Mouse (Mus musculus): ENCODE measurements around the gene Abcc6.

Abcc6 gene

DNA sequence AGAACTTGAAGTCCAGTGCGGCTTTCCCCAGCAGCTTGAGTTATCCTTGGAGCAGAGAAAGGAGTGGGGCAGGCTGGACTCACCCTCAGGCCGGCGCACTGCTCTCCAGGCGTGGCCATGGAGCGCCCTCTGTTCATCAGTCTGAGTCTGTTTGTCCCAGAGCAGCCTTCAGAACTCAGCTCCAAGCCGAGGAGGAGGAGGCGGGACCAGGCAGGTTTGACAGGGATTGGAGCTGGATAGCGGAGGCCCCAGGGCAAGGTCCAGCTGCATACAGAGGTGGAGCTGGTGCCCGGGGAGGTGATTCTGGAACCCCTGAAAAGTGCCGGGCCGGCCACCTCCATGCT lies at the start of gene Abcc6:
Gene Abcc6 (minus strand): TSS at position 158 of the 344 bp plus-strand sequence.
- in situ Hi-C loops (cut with MboI; ENCODE audit: low sequenced_read_pairs): no loop called here

DNA sequence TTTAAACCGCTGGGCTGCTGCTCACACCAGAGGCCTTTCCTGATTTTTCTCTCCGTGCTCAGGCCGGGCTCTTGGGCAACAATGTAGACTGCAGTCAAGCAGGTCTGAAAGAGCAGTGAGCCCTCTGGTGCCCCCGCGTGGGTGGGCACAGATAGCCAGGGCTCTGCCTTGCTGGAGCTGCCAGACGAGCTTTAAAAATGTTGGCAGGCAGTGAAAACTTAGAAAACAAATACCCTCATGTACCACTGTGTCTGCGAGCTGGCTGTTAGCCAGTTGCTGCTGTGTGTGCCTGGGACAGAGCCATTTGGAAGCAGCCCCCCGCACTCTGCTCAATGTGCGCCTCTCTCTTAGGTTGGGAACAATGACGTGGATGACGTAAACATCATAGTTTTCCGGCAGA lies 47.6 kb upstream of the Abcc6 start:
- in situ Hi-C loops (cut with MboI; ENCODE audit: low sequenced_read_pairs): no loop called here

DNA sequence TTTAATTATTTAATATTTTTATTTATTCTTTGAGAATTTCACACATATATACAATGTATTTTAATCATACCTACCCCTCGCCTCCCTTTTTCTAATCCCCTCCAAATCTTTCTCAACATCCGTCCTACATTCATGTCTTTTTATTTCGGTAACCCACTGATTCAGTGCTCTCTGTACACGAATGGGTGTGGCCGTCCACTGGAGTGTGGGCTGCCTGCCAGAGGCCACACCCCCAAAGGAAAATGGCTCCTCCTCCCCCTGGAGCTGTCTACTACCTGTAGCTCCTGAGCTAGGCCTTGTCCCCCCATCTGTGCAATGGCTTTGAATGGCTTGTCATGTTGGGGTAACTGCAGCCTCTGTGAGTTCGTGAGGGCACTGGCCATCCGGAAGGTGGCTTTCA lies 46.7 kb upstream of the Abcc6 start:
- in situ Hi-C loops (cut with MboI; ENCODE audit: low sequenced_read_pairs): no loop called here

- in situ Hi-C loops (cut with MboI; ENCODE audit: low sequenced_read_pairs): no loop called here
Measured at GRCm38 (mm10) chr7:46068831-46069230, 38.7 kb upstream of the Abcc6 start.

- in situ Hi-C loops (cut with MboI; ENCODE audit: low sequenced_read_pairs): no loop called here
Measured at GRCm38 (mm10) chr7:46063296-46063695, 33.2 kb upstream of the Abcc6 start.

- in situ Hi-C loops (cut with MboI; ENCODE audit: low sequenced_read_pairs): no loop called here
Measured at GRCm38 (mm10) chr7:46061614-46062013, 31.5 kb upstream of the Abcc6 start.

DNA sequence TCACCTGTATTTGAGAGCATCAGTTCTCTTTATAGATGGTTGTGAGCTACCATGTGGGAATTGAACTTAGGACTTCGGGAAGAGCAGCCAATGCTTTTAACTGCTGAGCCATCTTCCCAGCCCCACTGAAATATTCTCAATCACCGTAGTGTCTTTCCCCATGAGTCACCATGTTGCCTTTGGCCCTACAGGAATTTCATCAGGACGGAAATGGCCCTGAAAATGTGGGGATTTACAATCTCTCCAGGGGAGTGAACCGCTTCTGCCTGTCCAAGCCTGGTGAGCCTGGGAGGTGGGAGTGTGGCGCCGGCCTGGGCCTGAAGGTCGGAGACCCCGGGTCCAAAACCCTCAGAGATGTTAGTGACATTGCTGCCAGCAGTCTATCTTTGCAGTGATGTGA lies 30.6 kb upstream of the Abcc6 start:
- in situ Hi-C loops (cut with MboI; ENCODE audit: low sequenced_read_pairs): no loop called here

GRCm38 (mm10) chr7:46058882-46059281 lies 28.8 kb upstream of the Abcc6 start:
- in situ Hi-C loops (cut with MboI; ENCODE audit: low sequenced_read_pairs): no loop called here

DNA sequence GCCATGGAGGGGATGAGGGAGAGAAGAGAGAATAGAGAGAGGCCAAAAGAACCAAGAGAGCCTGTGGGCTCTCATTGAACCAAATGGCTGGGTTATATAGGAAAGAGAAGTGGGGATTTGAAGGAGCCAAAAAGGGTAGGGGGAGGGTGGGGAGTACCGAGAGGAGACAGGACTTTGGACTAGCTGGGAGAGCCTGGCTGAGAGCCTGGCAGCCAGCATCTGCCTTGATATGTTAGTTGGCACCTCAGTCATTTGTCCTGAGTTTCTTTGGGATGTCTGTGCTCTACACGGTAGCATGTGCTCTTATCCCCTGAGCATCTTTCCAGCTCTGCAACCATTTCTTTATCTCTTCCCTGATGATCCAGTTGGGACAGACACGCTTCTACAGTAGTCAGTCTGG lies 23.5 kb upstream of the Abcc6 start:
- in situ Hi-C loops (cut with MboI; ENCODE audit: low sequenced_read_pairs): no loop called here

- in situ Hi-C loops (cut with MboI; ENCODE audit: low sequenced_read_pairs): no loop called here
Measured at GRCm38 (mm10) chr7:46052161-46052821, 22.2 kb upstream of the Abcc6 start.

DNA sequence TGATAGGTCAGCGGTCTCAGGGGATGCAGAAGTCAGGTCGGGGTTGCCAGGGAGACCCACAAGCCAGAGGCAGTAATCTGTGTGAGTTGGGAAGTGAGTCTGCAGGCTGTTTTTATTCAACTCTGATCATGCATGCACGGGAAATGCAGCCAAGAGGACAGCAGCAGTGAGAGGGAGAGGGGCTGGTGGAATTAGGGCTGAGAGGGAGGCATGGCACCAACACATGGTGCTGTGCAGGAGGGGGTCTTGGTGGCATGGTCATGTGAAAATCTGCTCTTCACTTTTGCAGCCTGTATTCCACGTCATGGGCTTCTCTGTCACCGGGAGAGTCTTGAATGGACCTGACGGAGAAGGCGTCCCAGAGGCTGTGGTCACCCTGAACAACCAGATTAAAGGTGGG lies 19.9 kb upstream of the Abcc6 start:
- in situ Hi-C loops (cut with MboI; ENCODE audit: low sequenced_read_pairs): no loop called here

GRCm38 (mm10) chr7:46047873-46048562 lies 17.9 kb upstream of the Abcc6 start:
- in situ Hi-C loops (cut with MboI; ENCODE audit: low sequenced_read_pairs): no loop called here

- in situ Hi-C loops (cut with MboI; ENCODE audit: low sequenced_read_pairs): no loop called here
Measured at GRCm38 (mm10) chr7:46045882-46046281, 15.8 kb upstream of the Abcc6 start.

GRCm38 (mm10) chr7:46044106-46044505 lies 14.0 kb upstream of the Abcc6 start:
- in situ Hi-C loops (cut with MboI; ENCODE audit: low sequenced_read_pairs): no loop called here

- in situ Hi-C loops (cut with MboI; ENCODE audit: low sequenced_read_pairs): no loop called here
Measured at GRCm38 (mm10) chr7:46039873-46040272, 9.8 kb upstream of the Abcc6 start.

DNA sequence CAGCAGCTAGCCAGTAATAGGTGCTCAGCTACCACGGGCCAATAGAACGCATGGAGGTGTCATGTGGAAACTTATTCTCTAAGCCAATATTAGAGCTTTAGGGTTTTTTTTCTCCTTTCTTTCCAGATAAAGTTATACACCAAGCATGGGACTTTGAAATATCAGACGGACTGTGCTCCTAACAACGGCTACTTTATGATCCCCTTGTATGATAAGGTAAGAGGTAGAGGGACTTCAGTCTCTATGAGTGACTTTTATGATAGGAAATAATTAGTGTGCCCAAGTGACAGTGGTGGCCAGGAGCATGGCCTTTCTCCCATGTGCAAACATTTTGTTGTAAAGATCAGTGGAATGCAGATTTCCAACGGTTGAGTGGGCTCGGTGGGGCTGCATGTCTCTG lies 7.3 kb upstream of the Abcc6 start:
- in situ Hi-C loops (cut with MboI; ENCODE audit: low sequenced_read_pairs): no loop called here

- in situ Hi-C loops (cut with MboI; ENCODE audit: low sequenced_read_pairs): no loop called here
Measured at GRCm38 (mm10) chr7:46035468-46035867, 5.4 kb upstream of the Abcc6 start.

GRCm38 (mm10) chr7:46034991-46035390 lies 4.9 kb upstream of the Abcc6 start:
- in situ Hi-C loops (cut with MboI; ENCODE audit: low sequenced_read_pairs): no loop called here

DNA sequence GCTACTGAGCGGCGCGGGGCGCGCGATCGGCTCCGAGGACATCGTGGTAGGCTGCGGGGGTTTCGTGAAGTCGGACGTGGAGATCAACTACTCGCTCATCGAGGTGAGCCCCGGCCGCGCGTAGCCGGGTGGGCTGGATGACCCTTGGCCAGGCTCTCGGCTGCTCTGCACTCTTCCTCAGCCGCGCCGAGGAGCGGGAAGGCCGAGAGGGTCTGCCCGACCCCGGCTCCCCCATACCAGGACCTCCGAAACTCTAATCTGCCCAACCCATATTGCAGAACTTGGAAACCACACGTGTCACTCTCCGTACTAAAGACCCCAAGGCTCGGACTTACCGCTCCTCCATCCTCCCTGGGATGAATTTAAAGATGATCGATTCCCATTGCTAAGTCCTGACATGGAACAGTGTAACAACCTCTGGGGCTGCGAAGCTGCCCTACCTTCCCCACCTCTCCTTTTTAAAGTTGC lies 3.8 kb upstream of the Abcc6 start:
- in situ Hi-C loops (cut with MboI; ENCODE audit: low sequenced_read_pairs): no loop called here

DNA sequence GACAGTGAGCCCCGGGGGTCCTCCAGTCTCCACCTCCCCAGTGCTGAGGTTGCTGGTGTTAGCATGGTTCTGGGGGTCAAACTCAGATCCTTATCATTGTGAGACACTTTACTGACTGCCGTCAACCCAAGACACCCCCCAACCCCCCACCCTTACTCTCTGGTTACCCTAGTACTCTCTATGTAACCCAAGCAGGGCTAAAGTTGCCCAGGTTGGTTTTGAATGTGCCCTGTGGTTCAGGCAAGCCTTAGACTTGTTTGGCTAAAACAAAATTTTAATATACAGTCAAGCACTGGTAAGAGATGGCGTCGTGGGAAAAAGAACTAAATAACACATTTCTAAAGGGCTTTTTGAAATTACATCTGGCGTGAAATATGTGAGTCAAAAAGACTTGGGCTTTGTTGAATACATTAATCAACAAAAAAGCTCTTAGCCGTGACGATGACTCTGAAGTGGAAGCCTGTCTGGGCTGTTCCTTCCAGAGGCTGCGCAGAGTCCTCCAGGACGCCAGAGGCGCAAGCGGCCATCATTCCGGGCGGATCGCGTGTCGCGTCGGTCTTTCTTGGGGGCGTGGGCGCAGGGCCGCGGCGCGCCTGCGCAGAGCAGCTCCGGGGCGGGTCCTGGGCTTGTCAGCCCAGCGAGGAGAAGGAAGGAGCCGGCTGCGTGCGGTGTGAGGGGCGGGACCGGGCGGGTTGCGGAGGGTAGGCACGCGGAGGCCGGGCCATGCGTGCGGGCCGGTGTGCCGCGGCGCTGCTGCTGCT lies 3.2 kb upstream of the Abcc6 start, which contains the start of gene Nomo1:
Gene Nomo1 (plus strand): TSS at position 590 of the 761 bp plus-strand sequence.
- in situ Hi-C loops (cut with MboI; ENCODE audit: low sequenced_read_pairs): no loop called here

- in situ Hi-C loops (cut with MboI; ENCODE audit: low sequenced_read_pairs): no loop called here
Measured at GRCm38 (mm10) chr7:46031075-46031474, 973 bp upstream of the Abcc6 start.
